Mouse (Mus musculus) embryonic facial prominence, embryonic 14.5 days (tissue): ENCODE results near the gene Bpifc. TPM values are rescaled to one million over a fixed set of nuclear protein-coding genes. Genes with fewer than 3 reads are reported as not detected.

Experiments used
- ATAC-seq: fragments of 200-750 bp; cut with Nextera tagmentation; 2 replicates; pipeline ENCODE4 v1.8.0; 2017; ENCODE audit warnings: low read depth, moderate number of reproducible peaks, moderate TSS enrichment
- DNase-seq: peaks from one replicate; pipeline ENCODE4 v3.0.0-alpha.2; 2015; ENCODE audit warnings: low spot score
- H3K27ac ChIP-seq: fragments of 300-500 bp; sonication (generic); replicated peaks from 2 replicates; pipeline ENCODE4 v1.5.1; 2014; ENCODE audit warnings: low read depth, mild to moderate bottlenecking, low read length, moderate library complexity
- H3K27me3 ChIP-seq: fragments of 300-500 bp; sonication (generic); replicated peaks from 2 replicates; pipeline ENCODE4 v1.6.1; 2014; ENCODE audit warnings: low read length; ENCODE audit not compliant: control insufficient read depth, insufficient read depth
- H3K36me3 ChIP-seq: fragments of 300-500 bp; sonication (generic); 2 replicates; pipeline ENCODE4 v1.6.1; 2014; ENCODE audit warnings: low read length, mixed read lengths; ENCODE audit not compliant: control insufficient read depth, insufficient read depth
- H3K4me1 ChIP-seq: fragments of 300-500 bp; sonication (generic); 2 replicates; pipeline ENCODE4 v1.6.1; 2014; ENCODE audit warnings: antibody characterized with exemption, low read length; ENCODE audit not compliant: control insufficient read depth, insufficient read depth
- H3K4me2 ChIP-seq: fragments of 300-500 bp; sonication (generic); 2 replicates; pipeline ENCODE4 v1.6.1; 2014; ENCODE audit warnings: low read depth, mild to moderate bottlenecking, low read length, moderate library complexity, mixed read lengths
- H3K4me3 ChIP-seq: fragments of 300-500 bp; sonication (generic); 2 replicates; pipeline ENCODE4 v1.5.1; 2014; ENCODE audit warnings: low read depth, mild to moderate bottlenecking, low read length
- H3K9ac ChIP-seq: fragments of 300-500 bp; sonication (generic); 2 replicates; pipeline ENCODE4 v1.6.1; 2014; ENCODE audit warnings: low read depth, mild to moderate bottlenecking, low read length, moderate library complexity, mixed read lengths
- H3K9me3 ChIP-seq: fragments of 300-500 bp; sonication (generic); 2 replicates; pipeline ENCODE4 v1.6.1; 2016; ENCODE audit warnings: low read length; ENCODE audit not compliant: control insufficient read depth
- WGBS: fragments of 180-500 bp; shearing (Covaris S2); extraction: QIAGEN DNeasy Blood & Tissue Kit; methylation state at CpG from one replicate; pipeline ENCODE4 v1.1.7; 2014; 5-methylcytosine and 5-hydroxymethylcytosine counted together
- polyA plus RNA-seq: library from polyadenylated mRNA; unstranded; fragments of >200 nt; fragmentation: Nextera tagmentation; extraction: Ambion mirVana; gene quantifications from 2 replicates; pipeline ENCODE4 v1.2.1, GENCODE M21; 2014

The Bpifc gene
- polyA plus RNA-seq, 1 experiment from 2014 or later, result 1.9 TPM

GRCm38 (mm10) chr10:85969894-85970620 is 41.6 kb downstream of the Bpifc start:
- Histone ChIP-seq H3K27me3 (no peaks in the 10 kb centered on the region), H3K4me3 (no peak overlapping the region), H3K4me1 (no peaks in the 10 kb centered on the region), H3K36me3 (no peaks in the 10 kb centered on the region), H3K27ac (no peak overlapping the region), H3K4me2 (no peak overlapping the region), H3K9me3 (no peaks in the 10 kb centered on the region), H3K9ac (no peak overlapping the region)
- 49% methylated on average over 8 of the region's 8 CpGs for WGBS
- DNase-seq, result no peak
- no peak for ATAC-seq

GRCm38 (mm10) chr10:85968731-85969130 is 43.0 kb downstream of the Bpifc start:
- Histone ChIP-seq H3K4me3 (no peak overlapping the region), H3K9me3 (no peaks in the 10 kb centered on the region), H3K4me2 (no peak overlapping the region), H3K9ac (no peak overlapping the region), H3K4me1 (no peaks in the 10 kb centered on the region), H3K27ac (no peak overlapping the region), H3K27me3 (no peaks in the 10 kb centered on the region), H3K36me3 (no peaks in the 10 kb centered on the region)
- DNase-seq (no peak), ATAC-seq (no peak)
- 39% methylated on average over 2 of the region's 2 CpGs for WGBS

DNA sequence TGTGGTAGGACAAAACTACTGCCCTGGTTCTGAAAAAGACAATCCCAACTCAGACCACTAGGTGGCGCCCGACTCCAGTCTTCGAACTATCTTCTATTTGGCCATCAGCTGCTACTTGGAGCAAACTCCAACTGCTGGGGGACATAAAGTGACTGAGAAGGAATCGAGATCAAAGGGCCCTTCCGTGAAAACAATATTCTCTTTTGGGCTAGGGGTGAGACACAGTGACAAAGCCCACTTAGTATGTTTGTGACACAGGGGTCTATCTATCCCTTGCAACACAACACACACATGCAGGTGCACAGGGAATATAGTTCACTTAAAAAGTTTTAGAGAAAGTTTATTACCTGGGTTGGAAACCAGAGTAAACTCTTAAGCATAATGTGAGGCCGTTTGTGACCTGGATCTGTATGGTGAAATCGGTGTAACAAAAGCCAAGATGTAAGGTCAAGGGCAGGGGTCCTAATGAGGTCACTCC is 43.5 kb downstream of the Bpifc start:
- no peak overlapping the region for H3K9ac ChIP-seq
- H3K27ac ChIP-seq, result no peak overlapping the region
- no peak overlapping the region for H3K4me2 ChIP-seq
- no peak for ATAC-seq
- no peaks in the 10 kb centered on the region for H3K4me1 ChIP-seq
- H3K9me3 ChIP-seq, result no peaks in the 10 kb centered on the region
- 13% methylated on average over 7 of the region's 7 CpGs for WGBS
- no peaks in the 10 kb centered on the region for H3K36me3 ChIP-seq
- H3K4me3 ChIP-seq, result no peak overlapping the region
- peak; percentile 75 for DNase-seq
- H3K27me3 ChIP-seq, result no peaks in the 10 kb centered on the region

DNA sequence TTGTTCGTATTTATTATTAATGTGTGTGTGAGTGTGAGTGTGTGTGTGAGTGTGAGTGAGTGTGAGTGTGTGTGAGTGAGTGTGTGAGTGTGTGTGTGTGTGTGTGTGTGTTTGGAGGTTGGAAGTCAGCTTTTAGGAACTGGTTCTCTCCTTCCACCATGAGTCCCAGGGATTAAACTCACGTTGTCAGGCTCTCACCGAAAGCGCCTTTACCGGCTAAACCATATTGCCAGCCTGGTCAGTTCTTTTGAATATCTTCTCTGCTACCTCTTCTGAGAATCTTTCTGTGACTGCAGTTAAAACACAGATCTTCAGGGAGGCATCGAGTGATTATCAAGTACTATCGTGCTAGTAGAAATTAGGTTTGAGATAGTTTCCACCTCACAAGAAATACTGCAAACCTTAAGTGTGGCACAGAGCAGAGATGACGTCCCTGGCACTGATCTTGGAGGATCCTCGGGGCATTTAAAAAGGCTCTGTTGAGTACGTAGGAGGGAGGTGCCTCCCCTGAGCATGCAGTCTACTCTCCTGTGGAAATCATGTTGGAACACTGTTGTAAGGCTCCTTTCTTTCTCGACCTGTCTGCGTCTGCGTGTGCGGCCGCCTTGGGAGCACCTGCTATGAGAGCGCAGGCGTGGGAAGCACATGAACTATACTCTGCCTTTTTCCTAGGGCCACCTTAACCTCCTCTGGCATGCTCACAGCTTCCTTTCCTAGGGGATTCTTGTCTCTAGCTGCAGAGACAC is 44.1 kb downstream of the Bpifc start:
- DNase-seq, result no peak
- WGBS, result 58% methylated on average over 17 of the region's 17 CpGs

GRCm38 (mm10) chr10:85966476-85966875 is 45.2 kb downstream of the Bpifc start:
- Histone ChIP-seq H3K27ac (no peak overlapping the region), H3K9me3 (no peaks in the 10 kb centered on the region), H3K27me3 (no peaks in the 10 kb centered on the region), H3K9ac (no peak overlapping the region), H3K4me1 (no peaks in the 10 kb centered on the region), H3K36me3 (no peaks in the 10 kb centered on the region), H3K4me3 (no peak overlapping the region), H3K4me2 (no peak overlapping the region)
- ATAC-seq (no peak), DNase-seq (no peak)
- 70% methylated on average over 2 of the region's 2 CpGs for WGBS

More for the DNA sequence above, 44.1 kb downstream of the Bpifc start:
- H3K4me1 ChIP-seq, result no peaks in the 10 kb centered on the region
- H3K9ac ChIP-seq, result no peak overlapping the region
- H3K27me3 ChIP-seq, result no peaks in the 10 kb centered on the region
- H3K9me3 ChIP-seq, result no peaks in the 10 kb centered on the region
- no peak for ATAC-seq
- no peak overlapping the region for H3K4me2 ChIP-seq
- H3K27ac ChIP-seq, result no peak overlapping the region
- H3K4me3 ChIP-seq, result no peak overlapping the region
- no peaks in the 10 kb centered on the region for H3K36me3 ChIP-seq

GRCm38 (mm10) chr10:85964316-85964715 is 47.4 kb downstream of the Bpifc start:
- H3K4me3 ChIP-seq, result no peak overlapping the region
- H3K9me3 ChIP-seq, result no peaks in the 10 kb centered on the region
- DNase-seq (no peak), ATAC-seq (no peak)
- H3K9ac ChIP-seq, result no peak overlapping the region
- no peaks in the 10 kb centered on the region for H3K4me1 ChIP-seq
- WGBS, result 79% methylated on average over 7 of the region's 7 CpGs
- no peak overlapping the region for H3K27ac ChIP-seq
- no peaks in the 10 kb centered on the region for H3K27me3 ChIP-seq
- no peak overlapping the region for H3K4me2 ChIP-seq
- no peaks in the 10 kb centered on the region for H3K36me3 ChIP-seq

DNA sequence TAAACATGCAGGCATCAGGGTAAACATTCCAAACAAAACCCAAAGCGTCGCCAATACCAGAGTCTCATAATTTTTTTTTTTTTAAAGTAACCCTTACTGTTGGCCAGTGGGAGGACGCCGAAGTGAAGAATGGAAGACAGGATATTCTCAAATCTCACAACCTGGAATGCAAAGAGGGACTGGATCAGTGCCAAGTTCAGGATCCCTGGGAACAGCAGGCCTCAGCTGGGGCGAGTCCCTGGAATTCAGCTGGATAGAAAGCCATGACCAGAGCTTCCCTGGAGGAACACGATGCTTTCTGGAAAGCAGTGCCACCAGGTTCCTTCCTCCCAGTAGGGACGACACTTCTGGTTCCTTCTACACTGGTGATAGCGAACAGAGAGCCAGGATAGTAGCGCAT is 48.8 kb downstream of the Bpifc start:
- no peak for DNase-seq
- Histone ChIP-seq H3K27me3 (no peaks in the 10 kb centered on the region), H3K27ac (no peak overlapping the region), H3K4me2 (no peak overlapping the region), H3K4me3 (no peak overlapping the region), H3K36me3 (no peaks in the 10 kb centered on the region), H3K4me1 (no peaks in the 10 kb centered on the region), H3K9me3 (no peaks in the 10 kb centered on the region), H3K9ac (no peak overlapping the region)
- no peak for ATAC-seq
- 61% methylated on average over 9 of the region's 9 CpGs for WGBS

DNA sequence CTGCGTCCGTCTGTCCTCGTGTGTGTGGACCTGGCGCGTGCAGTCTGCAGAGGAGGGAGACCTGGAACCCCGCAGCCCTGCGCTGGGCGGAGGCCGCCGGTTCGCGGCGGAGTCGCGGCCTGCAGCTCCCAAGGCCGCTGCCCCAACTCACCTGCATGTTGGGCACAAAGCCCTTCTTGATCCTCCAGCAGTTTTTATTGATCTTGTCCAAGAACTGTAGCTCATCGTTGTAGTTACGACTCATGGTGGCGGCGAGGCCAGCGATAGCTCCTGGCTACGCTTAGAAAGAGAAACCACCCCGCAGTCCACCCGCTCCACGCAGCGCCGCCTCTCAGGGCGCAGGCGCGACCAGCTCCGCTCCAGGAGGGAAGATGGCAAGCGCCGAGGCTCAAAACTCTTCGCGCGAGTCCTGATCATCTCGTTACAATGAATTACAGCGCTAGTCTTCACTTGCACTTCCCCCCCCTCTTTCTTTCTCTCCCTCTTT is 54.2 kb downstream of the Bpifc start, which contains the start of gene Rtcb:
Gene Rtcb (minus strand): TSS at position 360 of the 487 bp plus-strand sequence.
- H3K9me3 ChIP-seq, result no peaks in the 10 kb centered on the region
- under 1% methylated on average over 23 of the region's 38 CpGs for WGBS
- peak; percentile 96 for ATAC-seq
- peaks cover 31% of the 10 kb centered on the region for H3K36me3 ChIP-seq
- no peaks in the 10 kb centered on the region for H3K27me3 ChIP-seq
- DNase-seq, result peak; percentile 97
- peak within 1 kb of the TSS; percentile 79 for H3K27ac ChIP-seq
- 0 out of 2 replicates have a peak, but pooled peaks cover 3% of the 10 kb centered on the region for H3K4me1 ChIP-seq
- peak within 1 kb of the TSS; percentile 92 for H3K4me3 ChIP-seq
- H3K9ac ChIP-seq, result peak within 1 kb of the TSS; percentile 96
- peak within 1 kb of the TSS; percentile 66 for H3K4me2 ChIP-seq
